Mouse (Mus musculus): ENCODE measurements at regions not wholly inside any gene's neighbourhood (a gene's known extent, or its start where the extent isn't known, plus 50 kb on each side); places are given as distances from the start of the nearest gene placed in this dataset. TPM values are rescaled to one million over a fixed set of nuclear protein-coding genes. Genes with fewer than 3 reads are reported as not detected.

Small RNAs in the stretch of these regions (microRNA-seq; reads per million reads assigned to microRNA genes)
- not detected for gene Gm23163

Measured in heart, postnatal 25 days (tissue).